Mouse (Mus musculus) megakaryocyte progenitor cell, adult 5-6 weeks (primary cell): Measurements from ENCODE around the gene Grb2. TPM values are rescaled to one million over a fixed set of nuclear protein-coding genes. Genes with fewer than 3 reads are reported as not detected.

Source experiments
- ATAC-seq: replicated peaks from 2 replicates; pipeline ENCODE4 v1.8.0; 2016; ENCODE audit warnings: mild to moderate bottlenecking, moderate TSS enrichment, inconsistent platforms; ENCODE audit not compliant: poor library complexity
- total RNA-seq, 2 experiments: library from RNA; stranded (forward) in 1 of 2; stranded (reverse) in 1 of 2; fragments of 157-497, 149-512 nt in 1 of 2; fragments of 200-1000 nt in 1 of 2; gene quantifications; 2 replicates each; pipeline versions ENCODE4 v1.2.3 to v1.2.4; 2015 to 2017

Gene Grb2
- total RNA-seq, 2 experiments from 2014 or later = 51.7 to 85.5 TPM

GRCm38 (mm10) chr11:115630532-115631504, 77.6 kb downstream of the Grb2 start:
- peak; percentile 43 for ATAC-seq

GRCm38 (mm10) chr11:115629734-115630531, 78.5 kb downstream of the Grb2 start:
- no peak for ATAC-seq

- ATAC-seq = no peak
Observed at GRCm38 (mm10) chr11:115628465-115629101, 79.8 kb downstream of the Grb2 start.

- ATAC-seq = peak; percentile 91
Observed at GRCm38 (mm10) chr11:115627705-115628464, 80.5 kb downstream of the Grb2 start, which contains the start of gene Slc25a19. Gene Slc25a19, minus strand, starts transcription at chr11:115628295.

DNA sequence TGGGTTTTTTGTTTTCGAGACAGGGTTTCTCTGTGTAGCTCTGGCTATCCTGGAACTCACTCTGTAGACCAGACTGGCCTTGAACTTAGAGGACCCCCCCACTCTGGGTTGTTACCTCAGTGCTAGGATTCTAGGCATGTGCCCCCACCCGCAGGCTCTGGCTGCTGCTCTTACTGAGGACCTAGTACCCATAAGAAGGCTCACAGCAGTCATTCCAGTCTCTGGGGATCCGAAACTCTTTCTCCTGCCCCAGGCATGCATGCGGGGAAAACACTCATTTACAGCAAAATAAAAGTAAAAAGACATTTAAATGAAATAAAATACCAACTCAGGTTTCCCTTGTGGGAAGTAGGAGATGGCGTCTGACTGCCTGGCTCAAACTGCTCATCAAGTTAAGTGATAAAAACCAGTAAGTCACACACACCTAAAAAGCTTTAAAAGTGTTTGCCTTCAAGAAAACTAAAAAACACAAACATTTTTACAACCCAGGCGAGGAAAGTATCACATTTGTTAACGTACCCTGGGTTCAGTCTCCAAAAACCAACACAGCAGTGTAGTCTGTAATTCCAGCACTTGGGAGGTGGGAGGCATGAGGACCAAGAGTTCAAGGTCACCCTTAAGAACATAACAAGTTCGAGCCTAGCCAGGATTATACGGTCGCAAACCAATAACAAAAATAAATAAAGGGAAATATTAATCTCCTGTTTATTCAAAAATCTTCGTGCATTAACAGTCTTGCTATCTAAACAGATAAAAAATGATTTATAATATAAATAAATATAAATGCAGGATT, 81.4 kb downstream of the Grb2 start:
- no peak for ATAC-seq

- ATAC-seq = no peak
Observed at GRCm38 (mm10) chr11:115625877-115626276, 82.5 kb downstream of the Grb2 start.

DNA sequence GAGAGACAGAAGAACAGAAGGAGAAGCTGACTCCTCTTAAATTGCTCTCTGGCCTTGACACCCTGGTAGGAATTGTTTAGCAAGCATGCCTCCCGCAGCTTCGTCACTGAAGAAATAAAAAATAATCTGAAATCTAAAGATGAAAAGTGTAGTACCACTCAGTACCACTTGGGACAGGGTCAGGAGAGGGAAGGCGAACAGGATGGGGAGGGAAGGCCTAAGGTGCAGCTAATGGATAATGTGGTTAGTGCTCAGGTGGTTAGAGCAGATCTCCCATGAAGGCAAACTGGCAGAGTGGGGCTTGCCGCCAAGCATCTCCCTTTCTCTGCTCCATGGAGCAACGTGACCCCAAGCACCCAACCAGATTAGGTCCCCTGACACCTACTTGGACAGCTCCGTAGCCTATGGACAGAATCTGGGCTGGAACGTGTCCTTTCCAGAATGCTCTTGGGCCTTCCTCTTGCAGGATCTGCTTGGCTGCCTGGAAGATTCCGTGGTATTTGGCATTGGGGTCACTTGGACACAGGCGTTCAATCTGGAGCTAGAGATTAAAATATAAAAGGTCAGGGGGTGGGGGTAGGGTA, 84.8 kb downstream of the Grb2 start:
- peak; percentile 41 for ATAC-seq

DNA sequence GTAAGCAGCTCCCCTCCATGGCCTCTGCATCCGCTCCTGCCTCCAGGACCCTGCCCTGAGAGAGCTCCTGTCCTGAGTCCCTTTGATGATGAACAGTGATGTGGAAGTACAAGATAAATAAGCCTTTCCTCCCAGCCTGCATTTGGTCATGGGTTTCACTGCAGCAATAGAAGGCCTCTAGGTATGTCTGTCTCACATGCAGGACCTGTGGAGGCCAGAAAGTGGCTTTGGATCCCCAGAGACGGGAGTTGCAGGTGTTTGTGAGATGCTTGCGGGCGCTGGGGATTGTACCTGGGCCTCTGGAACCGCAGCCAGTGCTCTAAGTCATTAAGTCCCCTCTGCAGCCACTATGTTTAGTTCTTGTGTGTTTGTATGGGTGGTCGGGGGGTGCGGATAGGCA, 88.4 kb downstream of the Grb2 start:
- no peak for ATAC-seq

GRCm38 (mm10) chr11:115618732-115619516, 89.5 kb downstream of the Grb2 start:
- ATAC-seq = no peak

- no peak for ATAC-seq
Observed at GRCm38 (mm10) chr11:115618001-115618400, 90.4 kb downstream of the Grb2 start.

DNA sequence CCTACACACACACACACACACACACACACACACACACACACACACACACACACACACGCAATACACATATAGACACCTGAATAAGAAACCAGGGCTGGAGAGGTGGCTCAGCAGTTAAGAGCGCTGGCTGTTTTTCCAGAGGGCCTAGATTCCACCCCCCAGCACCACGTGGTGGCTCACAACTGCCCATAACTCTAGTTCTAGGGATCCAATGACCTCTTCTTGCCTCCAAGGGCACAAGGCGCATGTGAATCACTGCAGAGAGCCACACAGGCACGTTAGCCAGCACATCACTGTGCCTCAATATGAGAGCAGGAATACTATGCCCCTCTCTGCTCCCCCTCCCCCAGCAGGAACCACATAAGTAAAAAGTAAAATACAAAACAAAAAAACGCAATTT, 91.5 kb downstream of the Grb2 start:
- no peak for ATAC-seq

- ATAC-seq = no peak
Observed at GRCm38 (mm10) chr11:115616371-115616770, 92.0 kb downstream of the Grb2 start.

DNA sequence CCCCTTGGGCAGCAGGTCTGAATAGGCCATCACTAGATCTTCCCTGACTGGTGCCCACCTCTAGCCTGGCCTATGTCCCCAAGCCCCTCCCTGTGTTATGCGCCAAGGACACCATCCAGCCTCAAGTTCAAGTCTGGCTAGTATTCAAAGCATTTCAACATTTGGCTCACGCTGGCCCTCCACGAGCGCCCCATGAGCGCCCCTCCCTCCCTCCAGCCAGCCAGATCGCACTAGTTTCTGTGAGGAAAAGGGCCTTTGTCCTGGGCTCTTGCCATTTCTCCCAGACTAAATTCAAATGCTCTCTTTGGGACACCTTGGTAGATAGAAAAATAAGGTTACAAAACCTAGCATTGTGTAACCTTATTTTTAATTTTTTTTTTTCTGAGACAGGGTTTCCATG, 92.5 kb downstream of the Grb2 start:
- ATAC-seq = no peak

DNA sequence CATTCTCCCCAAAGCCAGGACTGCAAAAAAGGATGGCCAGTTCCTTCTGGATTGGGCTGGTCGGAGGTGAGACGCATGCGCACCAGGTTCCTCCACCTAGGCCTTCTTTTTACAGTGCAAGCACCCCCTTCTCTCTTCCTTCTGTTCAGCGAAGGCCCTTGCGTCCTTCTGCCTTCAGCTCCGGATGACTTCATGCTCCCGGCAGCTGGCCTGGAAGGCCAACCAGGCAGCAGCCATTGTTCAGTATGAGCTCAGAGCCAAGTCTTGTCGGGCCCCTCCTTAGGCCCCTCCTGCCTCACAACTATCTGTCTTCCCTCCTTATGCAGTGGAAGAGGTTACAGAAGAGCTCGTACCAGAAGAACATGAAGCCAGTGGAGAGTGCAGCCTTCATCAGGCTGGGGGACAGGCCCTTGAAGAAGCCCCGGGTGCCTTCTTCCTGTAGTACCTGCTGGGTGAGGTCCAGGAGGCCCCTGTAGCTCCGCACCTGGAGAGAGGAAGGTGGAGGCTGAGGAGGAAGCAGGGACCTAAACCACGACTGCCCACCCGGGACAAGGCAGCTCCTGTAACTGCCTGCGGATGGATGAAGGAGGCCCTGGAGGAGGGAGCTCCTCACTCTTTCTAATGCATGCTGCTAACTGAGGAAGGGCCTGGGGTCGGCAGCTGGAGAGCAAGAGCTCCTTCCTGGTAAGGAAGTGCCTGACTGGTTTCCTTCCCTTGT, 93.1 kb downstream of the Grb2 start:
- ATAC-seq = no peak

DNA sequence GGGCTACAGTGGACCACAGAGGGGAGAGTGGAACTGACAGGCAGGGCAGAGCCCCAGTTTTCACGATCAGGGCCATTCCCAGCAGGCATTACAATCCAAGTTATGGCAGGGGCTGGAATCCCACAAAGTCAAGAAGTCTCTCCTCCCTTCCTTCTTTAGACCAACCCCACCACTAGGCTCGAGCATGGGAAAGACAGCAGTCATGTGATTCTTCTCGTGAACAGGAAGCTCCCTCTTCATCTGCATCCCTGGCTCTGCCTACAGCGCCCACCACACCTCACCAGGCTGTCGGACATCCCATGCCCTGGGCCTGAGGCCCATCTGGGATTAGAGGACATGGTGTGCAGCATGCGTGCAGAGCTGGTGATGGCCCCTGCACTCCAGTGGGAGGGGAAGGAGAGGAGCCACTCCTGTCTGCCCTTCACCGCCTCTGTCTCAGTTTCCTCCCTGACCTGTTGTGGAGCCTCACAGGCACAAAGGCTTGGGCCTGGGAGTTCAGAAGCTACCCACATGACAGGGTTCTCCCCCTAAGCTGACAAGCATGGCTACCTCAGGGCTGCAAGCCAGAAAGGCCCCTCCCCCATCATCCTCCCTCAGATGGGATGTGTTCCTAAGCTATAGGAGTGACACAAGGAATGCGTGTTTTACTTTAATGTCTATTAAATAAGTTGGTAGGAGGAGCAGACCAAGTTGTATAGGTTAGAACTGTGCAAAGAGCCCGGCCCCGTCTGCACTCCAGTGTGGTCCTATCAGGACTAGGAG, 93.9 kb downstream of the Grb2 start:
- no peak for ATAC-seq

GRCm38 (mm10) chr11:115613138-115613945, 95.1 kb downstream of the Grb2 start:
- ATAC-seq = peak; percentile 43
